In the genomic region with DNA sequence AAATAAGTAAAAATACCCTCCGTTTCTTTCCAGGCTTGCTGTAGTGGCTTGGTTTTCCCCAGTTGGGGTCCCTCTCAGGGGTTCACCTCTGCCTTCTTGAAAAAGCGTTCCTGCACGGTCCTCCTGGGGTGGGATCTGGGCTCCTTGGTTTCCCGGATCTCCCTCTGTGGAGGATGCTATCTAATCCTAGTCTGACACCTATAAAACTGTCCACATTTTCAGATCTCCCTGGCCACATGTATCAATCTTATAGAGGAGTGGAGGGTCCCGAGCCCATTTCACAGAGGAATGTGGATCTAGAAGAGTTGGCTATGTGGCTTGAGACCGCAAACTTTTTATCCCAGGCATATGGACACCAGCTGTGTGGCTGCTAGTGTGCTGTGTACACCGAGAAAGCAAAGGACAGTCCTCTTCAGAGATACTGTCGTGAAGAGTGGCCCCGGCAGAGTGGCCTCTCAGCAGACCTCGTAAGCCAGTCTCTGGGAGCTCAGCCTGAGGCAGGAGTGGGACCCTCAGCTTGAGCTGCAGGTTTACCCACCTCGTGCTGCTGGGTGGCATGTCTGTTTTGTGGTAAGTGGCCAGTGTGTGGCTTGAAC, we compare ENCODE assay signal across 9 mouse cellular contexts. TPM values are rescaled to one million over a fixed set of nuclear protein-coding genes. Genes with fewer than 3 reads are reported as not detected.
A peak's percentile ranks its signal among the peaks of the same experiment; 100 is the strongest.
DNase-seq lines count a peak whose midpoint lies in the region; ATAC-seq and TF ChIP-seq lines count a peak whose summit lies in the region.
"Had no signal": no experiment of that assay in that cellular context is flagged by ENCODE, and none has a peak within 500 bp of the region (broad histone marks: within the 10 kb centered on the region; RNA-seq: fewer than 3 reads in every experiment).

No protein-coding gene starts in this region.

- no peak overlapping the region for H3K27ac ChIP-seq in heart, embryonic 11.5 days (ENCODE audit: low read depth, low read length)
- 0 out of 2 replicates have a peak overlapping the region, but pooled peaks have one; percentile 39 for H3K27ac ChIP-seq in embryonic facial prominence, embryonic 15.5 days (replicated peaks)
- no peak overlapping the region for H3K27ac ChIP-seq in hindbrain, postnatal 0 days
- peak overlapping the region; percentile 96 for H3K27ac ChIP-seq in midbrain, embryonic 13.5 days

- H3K9me3 ChIP-seq in heart, embryonic 11.5 days (replicated peaks; ENCODE audit: control insufficient read depth, low read length), result no peaks in the 10 kb centered on the region
- H3K9me3 ChIP-seq in embryonic facial prominence, embryonic 15.5 days (replicated peaks), result no peaks in the 10 kb centered on the region
- no peaks in the 10 kb centered on the region for H3K9me3 ChIP-seq in hindbrain, postnatal 0 days (ENCODE audit: low read length)
- H3K9me3 ChIP-seq in midbrain, embryonic 13.5 days, result no peaks in the 10 kb centered on the region

- no peak for TF ChIP-seq CTCF in hindbrain, postnatal 0 days (IDR thresholded peaks at IDR 0.05; ENCODE audit: low read depth)

- intact Hi-C loops in left cerebral cortex, postnatal 36 days (cut with DNase I), result loop anchor here (2.0 to 5.0 kb wide), 3 partner anchors 73 to 151 kb away; a partner anchor contains a TSS

- peaks cover 56% of the 10 kb centered on the region for H3K27me3 ChIP-seq in heart, embryonic 11.5 days (ENCODE audit: control insufficient read depth, insufficient read depth, low read length)
- H3K27me3 ChIP-seq in embryonic facial prominence, embryonic 15.5 days, result peaks cover 65% of the 10 kb centered on the region
- no peaks in the 10 kb centered on the region for H3K27me3 ChIP-seq in hindbrain, postnatal 0 days (ENCODE audit: insufficient read depth, low read length)
- peaks cover 42% of the 10 kb centered on the region for H3K27me3 ChIP-seq in midbrain, embryonic 13.5 days

- DNase-seq in heart, adult 8-10 months (ENCODE audit: low spot score), result no peak
- no peak for DNase-seq in hindbrain, postnatal 0 days (ENCODE audit: low spot score)
- DNase-seq in ovary, adult 18-20 months (ENCODE audit: low spot score), result no peak
- DNase-seq in left cerebral cortex, postnatal 36 days (ENCODE audit: low spot score in 2 of 2), result no peak
- DNase-seq in gastrocnemius, adult 8-10 months (ENCODE audit: low spot score in 2 of 2), result no peak

- peaks cover 19% of the 10 kb centered on the region; the same call in 1 of the 2 replicates for H3K4me1 ChIP-seq in heart, embryonic 11.5 days (ENCODE audit: control insufficient read depth, insufficient read depth, low read length)
- H3K4me1 ChIP-seq in embryonic facial prominence, embryonic 15.5 days, result peaks cover 50% of the 10 kb centered on the region
- H3K4me1 ChIP-seq in hindbrain, postnatal 0 days (ENCODE audit: insufficient read depth, low read length), result peaks cover 17% of the 10 kb centered on the region
- H3K4me1 ChIP-seq in midbrain, embryonic 13.5 days (replicated peaks), result peaks cover 56% of the 10 kb centered on the region

- peak overlapping the region; percentile 73; the same call in 1 of the 2 replicates for H3K4me3 ChIP-seq in heart, embryonic 11.5 days (ENCODE audit: low read depth, low read length)
- H3K4me3 ChIP-seq in embryonic facial prominence, embryonic 15.5 days (replicated peaks), result peak overlapping the region; percentile 71
- H3K4me3 ChIP-seq in hindbrain, postnatal 0 days (ENCODE audit: low read length), result no peak overlapping the region; the same call in 1 of the 2 replicates
- peak overlapping the region; percentile 85 for H3K4me3 ChIP-seq in midbrain, embryonic 13.5 days (replicated peaks)

- WGBS in heart, embryonic 11.5 days (ENCODE audit: insufficient replicate concordance), result 26% methylated on average over 11 of the region's 11 CpGs
- 15% methylated on average over 11 of the region's 11 CpGs for WGBS in embryonic facial prominence, embryonic 15.5 days
- WGBS in hindbrain, postnatal 0 days, result 21% methylated on average over 11 of the region's 11 CpGs
- 28% methylated on average over 11 of the region's 11 CpGs for WGBS in midbrain, embryonic 13.5 days

- peak overlapping the region; percentile 95 for H3K4me2 ChIP-seq in heart, embryonic 11.5 days
- peak overlapping the region; percentile 98 for H3K4me2 ChIP-seq in embryonic facial prominence, embryonic 15.5 days (replicated peaks)
- peak overlapping the region; percentile 86 for H3K4me2 ChIP-seq in hindbrain, postnatal 0 days (ENCODE audit: low read depth, low read length)
- H3K4me2 ChIP-seq in midbrain, embryonic 13.5 days (replicated peaks), result peak overlapping the region; percentile 77

- H3K9ac ChIP-seq in heart, embryonic 11.5 days (ENCODE audit: low read depth, low read length), result no peak overlapping the region
- no peak overlapping the region for H3K9ac ChIP-seq in embryonic facial prominence, embryonic 15.5 days
- peak overlapping the region; percentile 89 for H3K9ac ChIP-seq in hindbrain, postnatal 0 days (replicated peaks; ENCODE audit: low read length)
- 0 out of 2 replicates have a peak overlapping the region, but pooled peaks have one; percentile 14 for H3K9ac ChIP-seq in midbrain, embryonic 13.5 days (replicated peaks)

- no peak for ATAC-seq in heart, embryonic 11.5 days (replicated peaks; ENCODE audit: insufficient number of reproducible peaks, low FRiP score, low TSS enrichment)
- ATAC-seq in embryonic facial prominence, embryonic 15.5 days (ENCODE audit: insufficient number of reproducible peaks, low FRiP score, low TSS enrichment, low read depth), result no peak
- no peak for ATAC-seq in hindbrain, postnatal 0 days
- ATAC-seq in midbrain, embryonic 13.5 days, result no peak

- H3K36me3 ChIP-seq in heart, embryonic 11.5 days (ENCODE audit: control insufficient read depth, insufficient read depth, low read length), result no peaks in the 10 kb centered on the region
- H3K36me3 ChIP-seq in embryonic facial prominence, embryonic 15.5 days, result no peaks in the 10 kb centered on the region
- no peaks in the 10 kb centered on the region for H3K36me3 ChIP-seq in hindbrain, postnatal 0 days (ENCODE audit: insufficient read depth, low read length)
- no peaks in the 10 kb centered on the region for H3K36me3 ChIP-seq in midbrain, embryonic 13.5 days

RNA-seq across cellular contexts. Expression of a gene that starts 19.5 kb away (rescaled TPM):
- polyA plus RNA-seq in heart, embryonic 11.5 days (2014; fragmentation: Nextera tagmentation; extraction: Ambion mirVana), result 5.2 and 5.4 TPM in 2 replicates
- total RNA-seq in heart, adult 8-10 months (2022), result 10 to 100 TPM; 15.1 to 22.1 (median 18.2) TPM
- 6.2 and 6.4 TPM in 2 replicates for polyA plus RNA-seq in embryonic facial prominence, embryonic 15.5 days (2015; fragmentation: Nextera tagmentation; extraction: Ambion mirVana)
- 9.2 and 10.0 TPM in 2 replicates for total RNA-seq in hindbrain, postnatal 0 days (2014; rRNA removed)
- polyA plus RNA-seq in hindbrain, postnatal 0 days (2015; fragmentation: Nextera tagmentation; extraction: Ambion mirVana), result 12.4 and 12.6 TPM in 2 replicates
- 20.2 and 20.9 TPM in 2 replicates for polyA plus RNA-seq in midbrain, embryonic 13.5 days (2015; fragmentation: Nextera tagmentation; extraction: Ambion mirVana)
- total RNA-seq in left cerebral cortex, postnatal 36 days (2021), result 10 to 100 TPM; 26.2 to 37.5 TPM
- 10 to 100 TPM; 12.3 to 22.0 (median 17.2) TPM for total RNA-seq in gastrocnemius, adult 8-10 months (2022)

RNA-seq across cellular contexts. Expression of a gene that starts 56.9 kb away (rescaled TPM):
- not detected in 2 replicates for polyA plus RNA-seq in heart, embryonic 11.5 days (2014; fragmentation: Nextera tagmentation; extraction: Ambion mirVana)
- under 1 TPM in 2 of 4 experiments, not detected in 2; 0.24 to 0.57 TPM for total RNA-seq in heart, adult 8-10 months (2022)
- 0.63 and 1.2 TPM in 2 replicates for polyA plus RNA-seq in embryonic facial prominence, embryonic 15.5 days (2015; fragmentation: Nextera tagmentation; extraction: Ambion mirVana)
- total RNA-seq in hindbrain, postnatal 0 days (2014; rRNA removed), result not detected in 2 replicates
- not detected in 2 replicates for polyA plus RNA-seq in hindbrain, postnatal 0 days (2015; fragmentation: Nextera tagmentation; extraction: Ambion mirVana)
- polyA plus RNA-seq in midbrain, embryonic 13.5 days (2015; fragmentation: Nextera tagmentation; extraction: Ambion mirVana), result not detected in 2 replicates
- not detected for total RNA-seq in left cerebral cortex, postnatal 36 days (2021)
- under 1 TPM in 1 of 4 experiments, not detected in 3; 0.27 TPM for total RNA-seq in gastrocnemius, adult 8-10 months (2022)
- total RNA-seq: adrenal gland, postnatal 4 days had no signal

Comparison
In these comparisons a context has a peak if more than half of its experiments do, and no peak if none do; other contexts are left out.
1. H3K27ac ChIP-seq: peak in embryonic facial prominence, embryonic 15.5 days (single experiment) and midbrain, embryonic 13.5 days (single experiment); none in heart, embryonic 11.5 days (single experiment) and hindbrain, postnatal 0 days (single experiment).
2. H3K9ac ChIP-seq: peak in hindbrain, postnatal 0 days (single experiment) and midbrain, embryonic 13.5 days (single experiment); none in heart, embryonic 11.5 days (single experiment) and embryonic facial prominence, embryonic 15.5 days (single experiment).
3. Peak in every context shown above with its lines, with median percentiles within 50 percentile points of each other: H3K4me2 ChIP-seq.